Mouse (Mus musculus) left cerebral cortex, adult 2 months (tissue): ENCODE data around the gene Creg1. TPM values are rescaled to one million over a fixed set of nuclear protein-coding genes. Genes with fewer than 3 reads are reported as not detected.

Experiments used
- DNase-seq, 2 experiments: peaks; one replicate each; pipeline ENCODE4 v3.0.0; 2021 to 2022; ENCODE audit warnings: low spot score in 2 of 2, mixed read lengths in 1 of 2; ENCODE audit errors: extremely low spot score in 1 of 2
- H3K27ac ChIP-seq: fragments of 200-600 bp; 2 replicates; pipeline ENCODE4 v1.8.1; 2022
- H3K4me3 ChIP-seq: fragments of 200-600 bp; 2 replicates; pipeline ENCODE4 v1.8.1; 2022
- CTCF ChIP-seq: fragments of 200-600 bp; IDR thresholded peaks from 2 replicates; pipeline ENCODE4 v1.8.1; 2022; ENCODE audit warnings: antibody characterized with exemption, mild to moderate bottlenecking, moderate library complexity
- intact Hi-C: fragments of 180-260 bp; cut with DNase I; formaldehyde crosslinking; loops from one replicate; pipeline ENCODE4 v1.15.1; 2025
- total RNA-seq, 2 experiments: library from RNA; stranded (reverse); gene quantifications; 2 replicates each; pipeline ENCODE4 v1.2.3; 2021

The Creg1 gene
- total RNA-seq, 2 experiments from 2014 or later, result 24.8 to 29.0 TPM

GRCm38 (mm10) chr1:165822031-165822430, 58.5 kb downstream of the Creg1 start:
- no peak for TF ChIP-seq CTCF
- H3K27ac ChIP-seq, result no peak overlapping the region

More at GRCm38 (mm10) chr1:165822031-165822430, 58.5 kb downstream of the Creg1 start:
- no peak overlapping the region for H3K4me3 ChIP-seq
- intact Hi-C loops, result no loop called here
- no peak for DNase-seq

Other genes starting within 250 kb of the Creg1 start
- 10 to 100 TPM; 24.0 to 24.8 TPM for gene Mpzl1, start 129.2 kb upstream of the Creg1 start, total RNA-seq
- gene Rcsd1, start 54.0 kb upstream of the Creg1 start, total RNA-seq, result 1 to 10 TPM; 4.9 to 5.8 TPM
- not detected for gene Cd247, start 24.9 kb downstream of the Creg1 start, total RNA-seq
- 10 to 100 TPM; 18.0 to 22.8 TPM for gene Pou2f1, start 238.9 kb downstream of the Creg1 start, total RNA-seq